Mouse (Mus musculus): Measurements from ENCODE around the gene Grin2a. TPM values are rescaled to one million over a fixed set of nuclear protein-coding genes. Genes with fewer than 3 reads are reported as not detected.

Grin2a gene
- total RNA-seq, 2 experiments from 2014 or later, result not detected

DNA sequence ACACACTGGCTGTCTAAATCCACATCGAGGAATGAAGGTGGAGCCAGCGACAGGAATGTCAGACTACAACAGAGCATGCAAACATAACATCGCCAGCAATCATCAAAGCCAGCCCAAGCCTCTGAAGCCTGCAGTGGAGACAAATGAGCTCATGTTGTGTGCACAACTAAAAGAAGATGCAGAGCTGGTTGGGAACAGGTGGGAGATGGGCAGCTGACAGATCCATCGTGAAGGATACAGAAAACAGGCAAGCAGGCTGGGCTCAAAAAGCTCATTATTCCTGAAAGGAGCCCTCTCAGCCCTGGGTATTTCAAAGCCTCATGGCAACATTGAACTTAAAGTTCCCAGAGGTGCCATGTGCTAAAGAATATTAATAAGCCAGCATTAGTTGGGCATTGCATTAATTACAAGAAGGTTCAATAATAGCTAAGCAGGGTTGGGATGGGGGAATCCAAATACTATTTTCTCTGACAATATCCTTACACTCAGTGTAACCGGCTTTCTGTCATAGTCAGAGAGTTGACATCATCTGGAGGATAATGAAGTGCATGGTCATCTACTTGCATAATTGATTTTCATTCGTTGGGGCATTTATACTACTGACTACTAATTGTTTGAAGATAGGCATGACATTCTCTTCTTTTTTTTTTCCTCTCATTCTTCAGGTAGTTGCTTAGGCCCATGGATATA is 462.4 kb downstream of the Grin2a start:
- DNase-seq, result no peak
- intact Hi-C loops (cut with DNase I), result no loop called here

DNA sequence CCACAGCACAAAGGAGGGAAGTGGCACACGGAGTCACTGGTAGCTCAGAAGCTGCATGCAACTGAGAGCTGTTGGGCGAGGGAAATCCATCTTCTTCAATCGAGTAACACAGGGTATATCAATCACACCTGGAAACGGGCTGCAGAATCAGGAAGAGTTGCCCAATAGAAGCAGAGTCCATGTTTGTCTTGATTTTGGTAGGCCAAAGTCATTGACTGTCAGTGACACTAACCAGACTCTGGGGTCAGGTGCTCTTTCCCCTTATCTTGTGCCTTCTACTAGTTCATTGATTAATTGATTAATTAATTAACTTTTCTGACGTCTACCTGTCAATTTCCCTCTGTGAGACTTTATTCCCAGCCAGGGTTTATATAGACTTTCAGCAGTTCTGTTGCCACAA is 468.1 kb downstream of the Grin2a start:
- intact Hi-C loops (cut with DNase I), result no loop called here
- DNase-seq, result no peak

DNA sequence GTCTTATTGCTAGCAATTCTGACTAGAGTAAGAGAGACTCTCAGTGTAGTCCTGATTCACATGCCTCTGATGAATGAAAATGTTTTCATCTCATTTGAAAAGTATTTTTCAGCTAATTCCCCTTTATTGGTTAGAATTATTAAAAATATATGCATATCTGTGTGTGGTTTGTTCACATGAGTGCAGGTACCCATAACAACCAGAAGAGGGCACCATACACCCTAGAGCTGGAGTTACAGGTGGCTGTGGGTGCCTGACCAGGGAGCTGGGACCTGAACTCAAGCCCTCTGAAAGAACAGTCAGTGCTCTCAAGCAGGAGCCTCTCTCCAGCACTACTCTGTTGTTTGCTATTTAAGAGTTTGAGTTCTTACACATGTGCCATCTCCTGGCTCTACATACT is 472.0 kb downstream of the Grin2a start:
- no peak for DNase-seq
- intact Hi-C loops (cut with DNase I), result no loop called here

Other genes starting within 250 kb of the Grin2a start
- not detected for gene Rpl39l, start 174.7 kb upstream of the Grin2a start, total RNA-seq (2021)
- gene Atf7ip2, start 197.2 kb upstream of the Grin2a start, total RNA-seq (2021), result not detected